Mouse (Mus musculus): Measurements from ENCODE around the gene Ikzf1.

DNA sequence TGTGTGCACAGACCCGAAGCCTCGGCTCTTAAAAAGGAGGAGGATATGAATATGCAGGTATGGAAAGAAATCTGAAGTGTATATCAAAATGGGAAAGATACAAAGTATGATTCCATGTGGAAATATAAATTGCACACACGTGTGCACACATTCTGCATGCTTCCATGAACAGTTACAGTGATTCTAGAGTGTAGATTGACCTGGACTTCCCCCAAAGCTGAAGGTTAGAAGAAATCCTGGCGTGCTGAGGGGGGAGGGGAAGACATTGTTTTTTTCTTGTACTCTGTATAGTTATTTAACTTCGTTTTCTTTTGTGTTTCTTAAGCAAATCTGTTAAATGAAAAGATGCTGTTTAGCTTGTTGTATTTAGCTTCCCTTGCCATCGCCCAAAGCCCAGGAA, 16.6 kb downstream of the Ikzf1 start:
- no peak for TF ChIP-seq CTCF (IDR thresholded peaks at IDR 0.05)
- TF ChIP-seq POLR2A (IDR thresholded peaks at IDR 0.05; ENCODE audit: insufficient read depth, low read depth, low read length), result no peak
- TF ChIP-seq EP300 (IDR thresholded peaks at IDR 0.05; ENCODE audit: insufficient read depth, low read depth, low read length), result no peak
